Mouse (Mus musculus) T-helper 17 cell (primary cell): ENCODE measurements at regions not wholly inside any gene's neighbourhood (a gene's known extent, or its start where the extent isn't known, plus 50 kb on each side); places are given as distances from the start of the nearest gene placed in this dataset.

Experiments used
- in situ Hi-C, 2 experiments: fragments of 300-600 bp; cut with MboI, MseI; formaldehyde crosslinking; loops; 1 replicate in 1 of 2; 2 replicates in 1 of 2; pipeline ENCODE4 v1.15.1; 2025; ENCODE audit warnings: high pct_unique_total_duplicates in 2 of 2

DNA sequence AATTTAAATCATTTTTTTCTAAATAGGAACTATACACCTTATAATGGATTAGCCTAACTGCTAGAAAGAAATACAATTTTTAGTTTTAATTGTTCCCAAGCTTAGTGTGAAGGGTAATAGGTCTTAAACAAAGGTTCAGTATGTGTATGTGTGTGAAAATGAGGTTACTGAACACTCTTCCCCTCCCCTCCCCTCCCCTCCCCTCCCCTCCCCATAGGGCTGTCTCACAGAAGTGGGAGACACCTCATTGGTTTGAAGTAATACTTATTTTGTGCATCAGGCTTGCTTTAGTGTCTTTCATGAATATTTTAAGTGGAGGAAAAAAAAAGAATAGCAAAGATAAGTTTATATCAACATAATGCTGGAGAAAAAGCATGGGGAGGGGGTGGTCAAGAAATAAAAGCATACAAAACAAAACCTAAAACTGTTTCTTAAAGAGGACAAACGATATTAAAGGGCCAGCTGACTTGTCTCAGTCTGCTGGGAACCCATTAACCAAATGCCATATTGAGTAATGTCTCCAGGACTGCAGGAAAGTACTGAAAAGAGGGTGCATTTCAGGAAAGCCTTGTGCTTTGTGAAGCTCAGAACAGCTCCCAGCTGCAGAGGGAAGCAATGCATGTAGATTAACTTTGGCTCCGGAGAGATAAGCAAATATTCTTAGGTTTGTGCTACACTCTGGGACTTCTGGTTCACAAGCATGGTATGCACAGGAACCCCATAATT lies 59.2 kb downstream of the Csl start:
- in situ Hi-C loops = no loop called here
